Mouse (Mus musculus) cortical plate, adult 2 months (tissue): ENCODE measurements around the gene Wdr19.

ENCODE experiments used
- CTCF ChIP-seq: fragments of 200-500 bp; IDR thresholded peaks from 2 replicates; pipeline ENCODE4 v1.5.1; 2011; ENCODE audit warnings: mild to moderate bottlenecking, control low read depth, low read length; ENCODE audit not compliant: insufficient read depth; ENCODE audit errors: extremely low read depth
- POLR2A ChIP-seq: fragments of 200-500 bp; IDR thresholded peaks from 2 replicates; pipeline ENCODE4 v1.6.1; 2011; ENCODE audit warnings: mild to moderate bottlenecking, low read length, control low read depth; ENCODE audit not compliant: insufficient read depth; ENCODE audit errors: extremely low read depth

GRCm38 (mm10) chr5:65247296-65247695 lies 47.8 kb downstream of the Wdr19 start:
- TF ChIP-seq CTCF = no peak
- TF ChIP-seq POLR2A = no peak
